Mouse (Mus musculus) embryonic fibroblast, embryonic 13.5 days (primary cell): ENCODE results near the gene Kitl.

Experiments
- CTCF ChIP-seq: IDR thresholded peaks from 2 replicates; pipeline ENCODE4 v1.5.1; 2011; ENCODE audit warnings: mild to moderate bottlenecking, control low read depth, low read length, moderate library complexity, borderline replicate concordance; ENCODE audit not compliant: insufficient read depth
- POLR2A ChIP-seq: IDR thresholded peaks from 2 replicates; pipeline ENCODE4 v1.6.1; 2011; ENCODE audit warnings: low read depth, mild to moderate bottlenecking, control low read depth, low read length, moderate library complexity

DNA sequence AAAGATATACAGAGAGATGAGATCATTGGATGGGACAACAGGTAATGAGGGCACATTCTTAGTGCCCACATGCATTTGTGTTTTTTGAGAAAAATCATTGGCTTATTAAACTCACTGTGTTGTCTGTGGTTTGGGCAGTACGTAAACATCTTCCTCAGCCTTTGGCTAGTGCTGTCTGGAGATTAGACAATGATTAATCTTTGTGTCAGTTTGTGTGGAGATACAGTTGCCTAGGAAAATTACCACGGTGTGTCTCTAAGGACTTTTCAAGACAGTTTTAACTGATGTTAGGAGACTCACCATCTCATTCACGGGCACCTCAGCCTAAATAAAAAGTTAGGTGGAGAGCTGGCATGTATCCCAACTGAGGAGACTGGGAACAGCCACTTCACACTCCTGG is 85.7 kb downstream of the Kitl start:
- TF ChIP-seq CTCF (no peak), POLR2A (no peak)
